Mouse (Mus musculus): ENCODE measurements around the gene Tmem132c.

Tmem132c gene

DNA sequence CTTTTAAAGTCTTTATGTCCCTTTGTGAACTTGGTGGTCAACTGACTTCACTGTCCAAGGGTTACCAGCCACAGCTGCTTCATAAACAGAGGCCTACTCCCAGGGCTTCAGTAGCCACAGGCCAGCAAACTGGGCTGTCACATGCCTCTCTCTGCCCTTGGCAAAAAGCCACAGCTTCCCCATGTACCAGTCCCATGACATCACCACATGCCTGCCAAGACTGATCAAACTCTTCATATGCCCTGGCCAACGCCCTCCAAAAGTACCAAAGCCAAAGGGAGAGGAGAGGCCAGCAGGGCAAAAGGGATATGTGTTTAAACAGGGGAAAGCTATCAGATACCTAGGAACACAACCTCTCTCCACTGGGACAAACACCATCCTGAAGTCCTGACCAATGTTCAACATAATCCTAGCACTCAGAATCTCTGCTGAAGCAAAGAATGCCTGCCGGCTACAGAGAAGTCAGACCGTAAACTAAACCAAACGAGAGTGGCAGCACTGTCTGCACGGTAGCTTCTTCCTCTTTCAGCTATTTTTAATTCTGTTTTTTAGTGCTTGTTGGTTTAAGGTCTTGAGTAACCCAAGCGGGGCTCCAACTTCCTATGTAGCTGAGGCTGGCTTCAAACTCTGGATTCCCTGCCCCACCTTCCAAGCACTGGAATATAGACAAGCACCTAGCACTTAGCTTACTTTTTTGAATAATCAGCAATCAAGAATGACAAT lies 369.3 kb downstream of the Tmem132c start:
- peak; percentile 83 for DNase-seq (ENCODE audit: low read depth)

DNA sequence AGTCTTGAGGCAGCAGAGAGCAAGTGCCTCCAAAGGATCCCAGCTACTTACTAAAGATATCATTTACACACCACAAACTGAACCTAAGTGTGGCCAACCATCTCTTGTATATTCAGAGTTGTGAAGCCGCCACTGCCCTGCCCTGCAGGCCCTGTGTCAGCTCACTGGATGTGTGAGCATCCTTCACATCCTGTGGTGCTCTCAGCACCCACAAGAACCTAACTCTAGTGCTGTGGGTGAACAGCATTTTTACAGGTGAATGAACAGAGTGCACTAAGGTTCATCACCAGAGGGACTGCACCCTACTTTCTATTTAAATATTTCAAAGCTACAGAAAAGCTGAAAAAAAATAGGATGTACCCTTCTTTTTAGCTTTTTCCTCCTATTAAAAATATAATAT lies 370.3 kb downstream of the Tmem132c start:
- no peak for DNase-seq (ENCODE audit: low read depth)

DNA sequence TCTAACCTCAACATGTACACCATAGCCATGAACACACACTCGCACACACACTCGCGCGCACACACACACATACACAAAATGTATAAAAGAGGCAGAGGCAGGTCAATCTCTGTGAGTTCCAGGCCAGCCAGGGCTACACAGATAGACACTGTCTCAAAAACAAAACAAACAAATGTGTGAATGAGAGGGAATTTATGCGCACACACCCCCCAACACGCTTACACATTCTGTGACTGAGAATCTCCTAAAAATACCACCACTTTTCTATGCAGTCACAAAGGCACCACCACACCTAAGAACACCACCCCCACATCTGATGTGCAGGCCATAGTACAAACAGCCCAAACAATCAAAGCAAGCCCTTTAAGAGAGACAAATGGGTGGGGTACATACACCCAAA lies 370.8 kb downstream of the Tmem132c start:
- no peak for DNase-seq (ENCODE audit: low read depth)

Measured in fibroblast of lung, adult 2 months (primary cell).